Mouse (Mus musculus) heart, postnatal 25 days (tissue): Measurements from ENCODE around the gene Hmgb1. TPM values are rescaled to one million over a fixed set of nuclear protein-coding genes. Genes with fewer than 3 reads are reported as not detected.

ENCODE experiments used
- DNase-seq: peaks from one replicate; pipeline ENCODE4 v3.0.0; 2022; ENCODE audit warnings: low spot score
- intact Hi-C: fragments of 180-260 bp; cut with DNase I; formaldehyde crosslinking; loops from one replicate; pipeline ENCODE4 v1.15.1; 2025
- total RNA-seq, 2 experiments: library from RNA; stranded (reverse); gene quantifications; 2 replicates each; pipeline ENCODE4 v1.2.3; 2021

Gene Hmgb1
- total RNA-seq, result 10 to 100 TPM; 83.8 to 97.6 TPM

- peak; percentile 98 for DNase-seq
- intact Hi-C loops, result loop anchor here (1.0 to 10.0 kb wide), 4 partner anchors 45 to 259 kb away; partner anchors contain the start of genes Gm42791 and Katnal1
Observed at GRCm38 (mm10) chr5:149184104-149184843, at the start of gene Hmgb1, which contains the start of gene Uspl1. TSS of gene Hmgb1 (minus strand) at chr5:149184489. TSS of gene Uspl1 (plus strand) at chr5:149184350.

GRCm38 (mm10) chr5:149229619-149230339, 45.5 kb upstream of the Hmgb1 start:
- intact Hi-C loops, result loop anchor here (1.0 to 5.0 kb wide), 2 partner anchors 45 to 177 kb away; partner anchors contain the start of genes Hmgb1 and Uspl1
- no peak for DNase-seq

- intact Hi-C loops, result loop anchor here (1.0 to 5.0 kb wide), 2 partner anchors 45 to 177 kb away; partner anchors contain the start of genes Hmgb1 and Uspl1
- DNase-seq, result peak; percentile 98
Observed at GRCm38 (mm10) chr5:149228700-149229618, 44.7 kb upstream of the Hmgb1 start.

GRCm38 (mm10) chr5:149224666-149225065, 40.4 kb upstream of the Hmgb1 start:
- intact Hi-C loops, result loop anchor here (5.0 kb wide), 1 partner anchor 172 kb away; no protein-coding TSS in a partner anchor
- no peak for DNase-seq

GRCm38 (mm10) chr5:149221355-149221754, 37.1 kb upstream of the Hmgb1 start:
- intact Hi-C loops, result no loop called here
- no peak for DNase-seq

GRCm38 (mm10) chr5:149219493-149219892, 35.2 kb upstream of the Hmgb1 start:
- DNase-seq, result no peak
- intact Hi-C loops, result no loop called here

DNA sequence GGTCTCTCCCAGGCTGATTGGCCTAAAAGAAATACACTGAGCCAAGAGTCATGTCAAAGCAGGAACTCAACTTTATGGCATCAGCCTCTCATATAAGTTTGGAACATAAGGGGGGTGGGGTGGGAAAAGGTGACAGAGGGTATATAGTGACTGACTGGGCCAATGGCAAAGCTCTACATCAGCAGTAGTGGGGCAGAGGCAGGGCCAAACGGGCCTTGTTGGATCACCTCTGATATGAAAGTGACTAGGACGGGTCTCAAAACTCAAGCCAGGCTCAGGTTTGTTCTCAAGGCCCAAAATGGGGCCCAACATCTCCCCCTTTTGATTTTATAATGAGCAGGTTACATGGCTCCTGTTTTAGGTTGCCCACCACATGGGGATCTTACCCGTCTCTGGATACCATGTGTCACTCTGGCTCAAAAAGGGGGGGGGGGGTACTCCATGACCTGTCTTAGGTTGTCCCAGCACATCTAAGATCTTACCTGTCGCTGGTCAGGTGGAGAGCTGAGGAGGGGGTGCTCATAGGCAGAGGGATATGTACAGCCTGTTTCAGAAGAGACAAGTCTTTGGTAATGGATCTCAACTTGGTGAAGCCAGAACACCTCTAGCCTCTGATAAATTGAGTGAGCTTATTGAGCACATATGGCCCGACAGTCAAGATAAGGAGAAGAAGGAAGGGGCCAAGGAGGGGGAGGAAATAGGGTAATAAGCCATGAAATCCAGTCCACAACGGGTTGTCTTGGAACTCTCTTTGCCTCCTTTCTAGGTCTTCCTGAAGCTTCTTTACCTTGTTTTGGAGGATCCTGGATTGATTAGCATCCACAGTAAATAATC, 33.5 kb upstream of the Hmgb1 start:
- no peak for DNase-seq
- intact Hi-C loops, result no loop called here

DNA sequence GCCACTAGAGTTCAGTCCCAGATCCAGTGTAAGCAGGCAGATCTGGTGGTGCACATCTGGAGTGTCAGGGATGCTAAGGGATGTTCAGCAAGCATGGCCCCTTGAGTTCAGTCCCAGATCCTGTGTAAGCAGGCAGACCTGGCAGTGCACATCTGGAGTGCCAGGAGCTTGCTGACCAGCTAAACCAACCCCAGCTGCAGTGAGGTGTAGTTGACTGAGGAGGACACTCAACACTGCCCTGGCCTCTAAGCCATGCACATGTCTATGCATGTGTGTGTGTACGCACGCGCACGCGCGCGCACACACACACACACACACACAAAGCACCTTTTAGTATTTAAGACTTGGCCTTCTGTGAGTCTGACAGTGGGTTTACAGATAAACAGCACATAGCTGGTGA, 31.3 kb upstream of the Hmgb1 start:
- DNase-seq, result no peak
- intact Hi-C loops, result no loop called here

GRCm38 (mm10) chr5:149212806-149213205, 28.5 kb upstream of the Hmgb1 start:
- intact Hi-C loops, result loop anchor here (2.0 kb wide), 1 partner anchor 18 kb away; no protein-coding TSS in a partner anchor
- no peak for DNase-seq

DNA sequence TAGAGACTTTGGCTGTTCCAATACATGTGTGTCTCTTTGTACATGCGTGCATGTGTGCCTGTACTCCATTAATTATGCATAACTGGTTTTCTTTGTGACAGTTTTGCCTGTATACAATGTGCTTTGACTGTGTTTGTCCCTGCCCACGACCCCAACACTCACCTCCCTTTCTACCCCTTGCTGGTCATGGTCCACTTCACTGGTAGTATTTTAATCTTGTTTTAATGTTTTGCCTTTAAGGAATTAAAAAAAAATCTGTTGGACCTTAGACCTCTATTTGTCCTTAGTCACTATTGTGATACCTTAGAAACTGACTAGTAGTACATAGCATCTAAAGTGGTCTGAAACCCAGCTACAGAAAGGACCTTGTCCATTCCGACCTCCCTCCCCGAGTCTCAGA, 26.8 kb upstream of the Hmgb1 start:
- DNase-seq, result no peak
- intact Hi-C loops, result no loop called here

DNA sequence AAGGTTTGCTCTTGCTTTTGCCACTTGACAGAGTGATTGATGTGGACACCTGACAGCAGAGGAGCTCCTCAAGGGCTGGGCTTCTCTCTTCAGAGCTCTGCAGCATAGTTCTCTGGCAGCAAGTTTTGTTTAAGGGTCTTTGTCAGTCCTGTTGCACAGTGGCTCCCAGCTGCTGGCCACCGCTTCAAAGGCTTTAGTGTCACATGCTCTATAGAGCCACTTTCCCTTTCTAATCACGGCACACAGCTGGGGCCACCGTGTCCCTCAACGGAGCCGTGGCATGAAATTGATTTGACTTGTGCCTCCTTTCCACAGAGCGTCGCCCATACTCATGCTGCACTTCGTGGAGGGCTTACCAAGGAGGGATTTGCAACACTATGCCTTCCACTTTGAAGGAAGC, 25.0 kb upstream of the Hmgb1 start:
- DNase-seq, result no peak
- intact Hi-C loops, result no loop called here

DNA sequence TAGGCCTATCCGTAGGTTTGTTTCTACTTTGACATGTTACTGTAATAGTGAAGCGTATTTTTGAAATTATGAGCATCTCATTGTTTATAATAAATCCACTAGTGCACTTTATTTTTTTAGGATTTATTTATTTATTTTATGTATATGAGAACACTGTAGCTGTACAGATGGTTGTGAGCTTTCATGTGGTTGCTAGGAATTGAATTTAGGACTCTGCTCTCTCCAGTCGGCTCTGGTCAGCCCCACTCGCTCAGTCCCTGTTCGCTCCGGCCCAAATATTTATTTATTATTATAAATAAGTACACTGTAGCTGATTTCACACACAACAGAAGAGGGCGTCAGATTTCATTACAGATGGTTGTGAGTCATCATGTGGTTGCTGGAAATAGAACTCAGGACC, 24.5 kb upstream of the Hmgb1 start:
- intact Hi-C loops, result no loop called here
- DNase-seq, result no peak

DNA sequence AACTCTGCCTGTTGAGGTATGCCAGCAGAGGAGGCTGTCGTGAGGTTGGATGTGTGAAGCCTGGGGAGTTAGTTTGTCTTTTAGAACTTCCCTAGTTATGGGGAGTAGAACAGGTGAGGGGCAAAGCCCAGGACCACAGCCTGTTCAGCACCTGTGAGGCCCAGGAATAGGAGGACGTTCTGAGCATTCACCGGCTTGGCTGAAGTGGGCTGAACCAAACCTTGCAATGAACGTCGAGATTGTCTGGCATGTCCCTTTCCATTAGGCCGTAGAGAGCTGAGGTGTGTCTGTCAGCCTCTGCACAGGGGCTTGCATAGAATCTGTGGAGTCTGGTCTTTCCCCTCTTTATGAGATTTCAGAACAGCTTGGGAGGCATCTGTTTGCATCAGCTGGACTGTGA, 23.4 kb upstream of the Hmgb1 start:
- intact Hi-C loops, result no loop called here
- no peak for DNase-seq

GRCm38 (mm10) chr5:149206286-149206685, 22.0 kb upstream of the Hmgb1 start:
- intact Hi-C loops, result no loop called here
- DNase-seq, result no peak

GRCm38 (mm10) chr5:149205265-149205664, 21.0 kb upstream of the Hmgb1 start:
- no peak for DNase-seq
- intact Hi-C loops, result no loop called here

DNA sequence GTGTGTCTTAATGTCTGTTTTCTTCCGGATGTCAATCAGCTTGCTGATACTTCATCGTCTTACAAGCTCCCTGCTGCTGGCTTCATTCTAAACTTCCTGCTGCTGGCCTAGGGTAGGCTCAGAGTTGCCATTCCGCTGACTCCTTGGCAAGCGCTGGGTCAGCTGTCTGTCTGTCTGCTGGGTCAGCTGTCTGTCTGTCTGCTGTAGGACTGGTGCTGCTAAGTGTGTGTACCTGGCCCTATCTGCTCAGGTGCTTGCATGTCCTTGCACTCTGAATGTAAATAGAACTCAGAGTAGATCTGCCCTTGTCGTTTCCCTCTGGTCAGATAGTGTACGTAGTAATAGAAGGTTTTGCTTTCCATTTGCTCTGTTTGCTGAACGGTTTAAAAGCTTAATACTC, 20.5 kb upstream of the Hmgb1 start:
- no peak for DNase-seq
- intact Hi-C loops, result no loop called here

GRCm38 (mm10) chr5:149203796-149204375, 19.6 kb upstream of the Hmgb1 start:
- intact Hi-C loops, result no loop called here
- no peak for DNase-seq

DNA sequence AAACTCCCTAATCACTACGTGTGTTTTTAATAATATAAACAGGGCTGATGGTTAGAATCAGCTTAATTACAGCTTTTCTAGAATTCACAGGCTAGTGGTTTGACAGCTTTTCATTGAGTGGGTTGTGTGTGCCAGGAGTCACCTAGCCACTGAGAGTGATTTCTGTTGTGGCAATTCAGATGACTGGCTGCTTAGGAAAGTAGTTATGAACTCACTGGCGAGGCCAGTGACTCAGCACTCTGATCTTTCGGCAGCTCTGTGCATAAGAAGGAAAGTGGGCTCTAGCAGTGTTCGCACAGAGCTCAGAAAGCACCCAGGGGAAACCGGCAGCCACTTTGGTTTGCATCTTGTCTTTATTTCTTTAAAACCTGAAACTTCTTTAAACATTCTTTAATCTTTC, 18.7 kb upstream of the Hmgb1 start:
- no peak for DNase-seq
- intact Hi-C loops, result no loop called here

GRCm38 (mm10) chr5:149198782-149199181, 14.5 kb upstream of the Hmgb1 start:
- no peak for DNase-seq
- intact Hi-C loops, result no loop called here
